Mouse (Mus musculus): Measurements from ENCODE around the gene H2-DMb1.

The H2-DMb1 gene

DNA sequence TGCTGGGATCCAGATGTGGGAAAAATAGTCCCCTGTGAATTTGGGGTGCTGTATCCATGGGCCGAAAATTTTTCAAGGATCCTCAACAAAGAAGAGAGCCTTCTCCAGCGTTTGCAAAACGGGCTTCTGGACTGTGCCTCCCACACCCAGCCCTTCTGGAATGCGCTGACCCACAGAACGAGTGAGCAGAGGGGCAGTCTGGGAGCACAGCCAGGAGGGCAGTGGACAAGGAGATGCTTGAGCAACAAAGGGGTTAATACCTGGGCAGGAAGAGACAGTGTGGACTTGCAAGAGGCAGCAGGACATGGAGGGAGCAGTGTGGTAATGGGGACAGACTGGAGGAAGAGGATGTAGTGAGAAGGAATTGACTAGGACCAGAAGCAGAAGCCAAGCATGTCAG, 2.7 kb downstream of the H2-DMb1 start:
- no peaks in the 10 kb centered on the region for H3K27me3 ChIP-seq (ENCODE audit: control insufficient read depth, insufficient read depth, low read length, poor library complexity, severe bottlenecking)
- no peak for DNase-seq (ENCODE audit: low read depth, low spot score)
- H3K36me3 ChIP-seq (ENCODE audit: control insufficient read depth, insufficient read depth, low read length, poor library complexity, severe bottlenecking), result peaks cover 50% of the 10 kb centered on the region

DNA sequence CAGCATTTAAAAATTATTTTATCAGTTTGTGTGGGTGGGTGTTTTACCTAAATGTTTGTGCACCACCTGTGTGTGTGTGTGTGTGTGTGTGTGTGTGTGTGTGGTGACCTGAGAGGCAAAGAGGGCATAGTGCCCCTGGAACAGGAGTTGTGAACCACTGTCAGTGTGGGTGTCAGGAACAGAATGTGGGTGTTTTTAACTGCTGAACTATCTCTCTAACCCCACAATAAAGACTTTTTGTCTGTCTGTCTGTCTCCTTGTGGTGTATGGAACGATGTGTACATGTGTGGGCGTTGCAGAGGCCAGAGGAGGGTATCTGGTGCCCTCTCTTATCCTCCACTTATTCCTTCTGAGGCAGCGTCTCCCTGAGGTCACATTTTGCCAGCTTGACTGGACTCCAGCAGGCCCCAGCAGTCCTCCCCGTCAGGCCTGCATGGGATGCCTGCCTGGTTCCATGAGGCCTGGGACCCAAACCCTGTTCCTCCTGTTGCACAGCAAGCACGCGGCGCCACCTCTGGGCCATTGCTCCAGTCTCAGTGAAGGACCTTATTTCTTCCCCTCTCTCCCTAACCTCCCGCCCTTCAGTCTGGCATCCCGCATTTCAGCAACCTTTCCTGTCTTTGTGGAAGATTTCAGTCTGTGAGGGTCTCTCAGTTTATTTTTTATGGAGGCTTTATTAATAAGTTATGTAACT, 11.5 kb downstream of the H2-DMb1 start:
- DNase-seq (ENCODE audit: low read depth, low spot score), result peak; percentile 64
- no peaks in the 10 kb centered on the region for H3K27me3 ChIP-seq (ENCODE audit: control insufficient read depth, insufficient read depth, low read length, poor library complexity, severe bottlenecking)
- peaks cover 16% of the 10 kb centered on the region for H3K36me3 ChIP-seq (ENCODE audit: control insufficient read depth, insufficient read depth, low read length, poor library complexity, severe bottlenecking)

DNA sequence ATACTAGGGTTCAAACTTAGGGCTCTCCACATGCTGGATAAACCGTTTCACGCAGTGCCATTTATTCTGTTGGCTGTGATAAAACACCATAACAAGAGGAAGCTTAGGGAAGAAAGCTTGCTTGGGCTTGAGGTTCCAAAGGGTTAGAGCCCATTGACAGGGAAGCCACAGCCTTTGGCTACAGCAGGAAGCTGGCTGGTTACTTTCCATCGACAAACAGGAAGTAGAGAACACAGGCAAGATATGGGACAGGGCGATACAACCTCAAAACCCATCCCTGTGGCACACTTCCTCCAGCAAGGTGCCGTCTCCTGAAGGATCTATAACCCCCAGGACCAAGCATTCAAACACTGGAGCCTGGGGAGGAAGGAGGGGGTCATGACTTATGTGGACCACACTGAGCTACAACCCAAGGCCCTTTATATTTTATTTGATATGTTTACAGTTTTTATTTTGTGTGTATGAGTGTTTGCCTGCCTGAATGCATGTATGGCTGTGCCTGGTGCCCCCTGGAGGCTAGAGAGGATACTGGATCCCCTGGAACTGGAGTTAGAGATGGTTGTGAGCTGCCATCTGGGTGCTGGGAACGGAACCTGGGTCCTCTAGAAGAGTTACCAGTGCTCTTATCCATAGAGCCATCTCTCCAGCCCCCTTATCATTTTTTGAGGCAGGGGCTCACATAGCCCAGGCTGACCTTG, 12.3 kb downstream of the H2-DMb1 start:
- H3K36me3 ChIP-seq (ENCODE audit: control insufficient read depth, insufficient read depth, low read length, poor library complexity, severe bottlenecking), result peaks cover 10% of the 10 kb centered on the region
- peak; percentile 66 for DNase-seq (ENCODE audit: low read depth, low spot score)
- no peaks in the 10 kb centered on the region for H3K27me3 ChIP-seq (ENCODE audit: control insufficient read depth, insufficient read depth, low read length, poor library complexity, severe bottlenecking)

DNA sequence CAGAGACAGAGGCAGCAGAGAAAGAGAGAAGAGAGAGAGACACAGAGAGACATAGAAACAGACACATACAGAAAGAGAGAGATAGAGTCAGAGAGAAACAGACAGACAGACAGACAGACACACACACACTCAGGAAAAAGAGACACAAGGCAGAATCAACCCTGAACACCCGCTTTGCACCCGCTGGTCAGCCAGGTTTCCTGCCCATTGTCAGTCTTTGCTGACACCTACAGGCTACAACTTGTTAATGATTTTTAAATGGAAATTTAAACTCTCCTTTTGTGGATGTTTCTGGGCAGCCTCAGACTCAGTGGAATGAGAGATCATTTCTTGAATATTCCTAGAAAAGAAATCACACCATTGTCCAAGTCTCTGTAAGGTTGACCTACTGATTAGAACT, 16.4 kb downstream of the H2-DMb1 start:
- Histone ChIP-seq H3K27me3 (ENCODE audit: control insufficient read depth, insufficient read depth, low read length, poor library complexity, severe bottlenecking) (no peaks in the 10 kb centered on the region), H3K36me3 (ENCODE audit: control insufficient read depth, insufficient read depth, low read length, poor library complexity, severe bottlenecking) (no peaks in the 10 kb centered on the region)
- peak; percentile 87 for DNase-seq (ENCODE audit: low read depth, low spot score)

- no peak for DNase-seq (ENCODE audit: low read depth, low spot score)
- H3K27me3 ChIP-seq (ENCODE audit: control insufficient read depth, insufficient read depth, low read length, poor library complexity, severe bottlenecking), result no peaks in the 10 kb centered on the region
Measured at GRCm38 (mm10) chr17:34170487-34170876, 17.6 kb downstream of the H2-DMb1 start.

DNA sequence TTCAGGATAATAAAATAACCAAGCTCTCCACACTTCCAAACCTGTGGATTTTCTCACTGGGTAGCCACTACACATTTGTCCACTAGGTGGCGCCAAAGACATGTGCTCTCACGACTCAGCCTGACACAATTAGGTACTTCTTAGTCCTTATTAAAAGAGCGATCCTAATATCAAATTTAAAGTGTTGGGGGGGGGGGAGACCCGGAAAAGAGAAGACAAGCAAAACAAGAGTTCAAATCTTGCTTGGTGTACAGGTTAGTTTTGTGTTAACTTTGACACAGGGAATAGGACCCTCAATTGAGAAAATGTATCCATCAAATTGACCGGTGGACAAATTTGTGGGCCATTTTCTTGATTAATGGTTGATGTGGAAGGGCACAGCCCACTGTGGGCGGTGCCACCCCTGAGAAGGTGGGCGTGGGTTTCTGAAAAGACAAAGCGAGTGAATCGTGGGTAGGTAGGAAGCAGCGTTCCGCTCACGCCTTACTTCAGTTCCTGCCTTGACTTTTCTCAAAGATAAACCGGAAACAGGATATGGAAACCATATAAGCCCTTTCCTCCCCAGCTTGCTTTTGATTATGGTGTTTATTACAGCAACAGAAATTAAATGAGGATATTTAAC, 18.1 kb downstream of the H2-DMb1 start:
- no peaks in the 10 kb centered on the region for H3K27me3 ChIP-seq (ENCODE audit: control insufficient read depth, insufficient read depth, low read length, poor library complexity, severe bottlenecking)
- no peaks in the 10 kb centered on the region for H3K36me3 ChIP-seq (ENCODE audit: control insufficient read depth, insufficient read depth, low read length, poor library complexity, severe bottlenecking)
- peak; percentile 96 for DNase-seq (ENCODE audit: low read depth, low spot score)

More at GRCm38 (mm10) chr17:34170487-34170876, 17.6 kb downstream of the H2-DMb1 start:
- no peaks in the 10 kb centered on the region for H3K36me3 ChIP-seq (ENCODE audit: control insufficient read depth, insufficient read depth, low read length, poor library complexity, severe bottlenecking)

DNA sequence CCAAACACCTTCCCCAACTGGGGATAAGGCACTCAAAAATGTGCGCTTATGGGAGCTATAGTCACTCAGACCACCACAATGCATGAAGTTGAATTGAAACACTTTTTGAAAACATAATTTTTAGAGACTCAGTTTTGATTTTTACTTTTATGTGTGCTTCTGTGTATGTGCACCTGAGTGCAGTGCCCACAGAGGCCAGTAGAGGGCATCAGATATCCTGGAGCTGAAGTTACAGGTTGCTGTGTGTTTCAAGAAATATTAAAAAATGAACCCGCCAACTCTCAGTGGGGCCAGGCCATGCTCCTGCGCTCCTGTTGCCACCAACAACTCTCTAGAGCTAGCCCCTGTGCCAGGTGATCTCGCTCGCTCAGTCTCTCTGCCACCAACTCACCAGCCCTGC, 19.7 kb downstream of the H2-DMb1 start:
- no peaks in the 10 kb centered on the region for H3K27me3 ChIP-seq (ENCODE audit: control insufficient read depth, insufficient read depth, low read length, poor library complexity, severe bottlenecking)
- peak; percentile 61 for DNase-seq (ENCODE audit: low read depth, low spot score)
- no peaks in the 10 kb centered on the region for H3K36me3 ChIP-seq (ENCODE audit: control insufficient read depth, insufficient read depth, low read length, poor library complexity, severe bottlenecking)

DNA sequence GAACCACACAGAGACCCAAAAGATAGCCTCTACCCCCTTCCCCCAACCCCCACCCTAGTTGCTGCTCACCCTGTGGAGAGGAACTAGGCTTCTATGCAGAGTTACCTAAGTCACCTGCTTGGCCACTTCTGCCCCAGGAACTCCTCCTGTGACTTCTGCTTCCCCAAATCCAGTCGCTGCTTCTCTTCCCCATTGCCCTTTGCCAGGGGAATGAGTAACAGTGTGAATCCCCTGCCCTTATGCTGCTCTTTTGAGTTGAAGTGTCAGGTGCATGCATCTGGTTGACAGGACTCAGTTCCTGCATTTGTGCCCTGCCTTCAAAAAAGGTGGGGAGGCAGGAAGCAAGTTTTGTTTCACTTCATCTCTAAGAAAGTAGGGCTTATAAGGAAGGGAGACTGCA, 21.2 kb downstream of the H2-DMb1 start:
- DNase-seq (ENCODE audit: low read depth, low spot score), result peak; percentile 81
- Histone ChIP-seq H3K27me3 (ENCODE audit: control insufficient read depth, insufficient read depth, low read length, poor library complexity, severe bottlenecking) (no peaks in the 10 kb centered on the region), H3K36me3 (ENCODE audit: control insufficient read depth, insufficient read depth, low read length, poor library complexity, severe bottlenecking) (no peaks in the 10 kb centered on the region)

DNA sequence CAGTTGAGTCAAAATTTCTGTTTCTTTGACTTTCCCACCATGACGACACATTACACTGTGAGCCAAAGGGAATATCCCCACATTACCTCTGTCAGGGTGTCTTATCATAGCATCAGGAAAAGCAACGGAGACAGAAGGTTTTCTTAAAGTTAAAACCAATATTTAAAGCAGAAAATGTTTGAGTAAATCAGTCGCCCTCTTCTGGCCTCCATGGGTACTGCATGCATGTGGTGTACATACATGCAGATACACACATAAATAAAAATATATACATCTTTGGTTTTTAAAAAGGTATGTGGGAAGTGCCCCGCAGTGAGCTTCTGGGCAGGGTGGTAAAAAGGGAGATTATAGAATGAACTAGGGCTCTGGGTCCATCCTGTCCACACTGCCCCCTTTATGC, 24.3 kb downstream of the H2-DMb1 start:
- Histone ChIP-seq H3K36me3 (ENCODE audit: control insufficient read depth, insufficient read depth, low read length, poor library complexity, severe bottlenecking) (peaks cover 3% of the 10 kb centered on the region), H3K27me3 (ENCODE audit: control insufficient read depth, insufficient read depth, low read length, poor library complexity, severe bottlenecking) (no peaks in the 10 kb centered on the region)
- peak; percentile 69 for DNase-seq (ENCODE audit: low read depth, low spot score)

DNA sequence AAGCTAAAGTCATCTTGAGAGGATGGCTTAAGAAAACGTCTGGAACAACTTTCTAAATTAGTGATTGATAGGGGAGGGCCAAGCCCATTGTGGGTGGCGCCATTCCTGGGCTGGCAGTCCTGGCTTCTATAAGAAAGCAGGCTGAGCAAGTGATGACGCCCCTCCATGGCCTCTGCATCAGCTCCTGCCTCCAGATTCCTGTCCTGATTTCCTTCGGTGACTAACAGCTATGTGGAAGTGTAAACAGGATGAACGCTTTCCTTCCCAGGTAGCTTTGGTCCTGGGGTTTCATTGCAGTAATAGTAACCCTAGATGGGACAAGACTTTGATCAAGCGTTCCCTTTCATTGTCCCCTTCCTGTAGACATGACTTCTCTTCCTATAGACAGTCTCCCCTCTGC, 26.1 kb downstream of the H2-DMb1 start:
- no peaks in the 10 kb centered on the region for H3K27me3 ChIP-seq (ENCODE audit: control insufficient read depth, insufficient read depth, low read length, poor library complexity, severe bottlenecking)
- no peak for DNase-seq (ENCODE audit: low read depth, low spot score)
- H3K36me3 ChIP-seq (ENCODE audit: control insufficient read depth, insufficient read depth, low read length, poor library complexity, severe bottlenecking), result peaks cover 16% of the 10 kb centered on the region

- DNase-seq (ENCODE audit: low read depth, low spot score), result peak; percentile 62
Measured at GRCm38 (mm10) chr17:34179913-34180859, 27.3 kb downstream of the H2-DMb1 start.

GRCm38 (mm10) chr17:34183564-34184219, 30.8 kb downstream of the H2-DMb1 start:
- Histone ChIP-seq H3K27me3 (ENCODE audit: control insufficient read depth, insufficient read depth, low read length, poor library complexity, severe bottlenecking) (no peaks in the 10 kb centered on the region), H3K36me3 (ENCODE audit: control insufficient read depth, insufficient read depth, low read length, poor library complexity, severe bottlenecking) (peaks cover 16% of the 10 kb centered on the region)
- no peak for DNase-seq (ENCODE audit: low read depth, low spot score)

More at GRCm38 (mm10) chr17:34179913-34180859, 27.3 kb downstream of the H2-DMb1 start:
- H3K36me3 ChIP-seq (ENCODE audit: control insufficient read depth, insufficient read depth, low read length, poor library complexity, severe bottlenecking), result peaks cover 16% of the 10 kb centered on the region
- no peaks in the 10 kb centered on the region for H3K27me3 ChIP-seq (ENCODE audit: control insufficient read depth, insufficient read depth, low read length, poor library complexity, severe bottlenecking)

GRCm38 (mm10) chr17:34185526-34185925, 32.7 kb downstream of the H2-DMb1 start:
- Histone ChIP-seq H3K36me3 (ENCODE audit: control insufficient read depth, insufficient read depth, low read length, poor library complexity, severe bottlenecking) (peaks cover 23% of the 10 kb centered on the region), H3K27me3 (ENCODE audit: control insufficient read depth, insufficient read depth, low read length, poor library complexity, severe bottlenecking) (no peaks in the 10 kb centered on the region)
- no peak for DNase-seq (ENCODE audit: low read depth, low spot score)

- H3K36me3 ChIP-seq (ENCODE audit: control insufficient read depth, insufficient read depth, low read length, poor library complexity, severe bottlenecking), result peaks cover 31% of the 10 kb centered on the region
- no peak for DNase-seq (ENCODE audit: low read depth, low spot score)
- H3K27me3 ChIP-seq (ENCODE audit: control insufficient read depth, insufficient read depth, low read length, poor library complexity, severe bottlenecking), result no peaks in the 10 kb centered on the region
Measured at GRCm38 (mm10) chr17:34186885-34187260, 34.0 kb downstream of the H2-DMb1 start.

All from splenic B cell, adult 2 months (primary cell).